Mouse (Mus musculus) lung, postnatal 4 days (tissue): Measurements from ENCODE around the gene Ankrd13b.
A peak's percentile ranks its signal among the peaks of the same experiment; 100 is the strongest.

Source experiments
- DNase-seq, 2 experiments: peaks; one replicate each; pipeline ENCODE4 v3.0.0; 2021

The Ankrd13b gene

GRCm38 (mm10) chr11:77456866-77457265 is 32.6 kb downstream of the Ankrd13b start:
- peak in 1 of 2 experiments; percentile 61 for DNase-seq

GRCm38 (mm10) chr11:77455770-77456510 is 33.5 kb downstream of the Ankrd13b start:
- DNase-seq = no peak

GRCm38 (mm10) chr11:77453388-77453787 is 36.1 kb downstream of the Ankrd13b start:
- no peak for DNase-seq

GRCm38 (mm10) chr11:77451670-77452069 is 37.8 kb downstream of the Ankrd13b start:
- no peak for DNase-seq

- no peak for DNase-seq
Observed at GRCm38 (mm10) chr11:77449224-77449623, 40.3 kb downstream of the Ankrd13b start.

- peak; percentile 58 to 73 for DNase-seq
Observed at GRCm38 (mm10) chr11:77446628-77447041, 42.8 kb downstream of the Ankrd13b start.

GRCm38 (mm10) chr11:77444939-77445338 is 44.5 kb downstream of the Ankrd13b start:
- peak; percentile 76 to 79 for DNase-seq

- DNase-seq = peak; percentile 67 to 83
Observed at GRCm38 (mm10) chr11:77442186-77443170, 47.0 kb downstream of the Ankrd13b start.

GRCm38 (mm10) chr11:77441020-77441419 is 48.5 kb downstream of the Ankrd13b start:
- DNase-seq = no peak

GRCm38 (mm10) chr11:77440081-77440480 is 49.4 kb downstream of the Ankrd13b start:
- DNase-seq = no peak

- no peak for DNase-seq
Observed at GRCm38 (mm10) chr11:77437026-77437425, 52.5 kb downstream of the Ankrd13b start.

- no peak for DNase-seq
Observed at GRCm38 (mm10) chr11:77428446-77428845, 61.0 kb downstream of the Ankrd13b start.

- no peak for DNase-seq
Observed at GRCm38 (mm10) chr11:77423175-77423859, 66.2 kb downstream of the Ankrd13b start.
